Mouse (Mus musculus): ENCODE measurements at regions not wholly inside any gene's neighbourhood (a gene's known extent, or its start where the extent isn't known, plus 50 kb on each side); places are given as distances from the start of the nearest gene placed in this dataset.
"Not testable (repeated sequence)": the region's sequence is repeated elsewhere in the genome, so short reads cannot be mapped to it uniquely, and the experiment has no call there.

DNA sequence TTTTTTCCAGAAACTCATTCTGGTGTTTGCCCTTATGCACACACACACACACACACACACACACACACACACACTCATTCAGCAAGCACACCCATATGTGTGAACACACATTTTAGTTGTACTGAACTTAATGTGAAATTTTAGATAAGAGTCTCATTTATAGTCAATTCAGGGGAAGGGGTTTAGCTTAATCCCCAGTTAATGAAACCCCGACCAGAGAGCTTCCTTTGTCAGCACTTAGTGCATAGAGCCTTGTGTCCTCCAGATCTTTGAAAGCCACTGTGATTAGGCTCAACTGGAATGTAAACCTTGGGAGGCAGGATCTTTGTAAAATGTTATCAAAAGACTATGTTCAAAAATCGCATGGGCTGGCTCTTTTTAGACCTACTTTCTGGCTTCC lies 53.4 kb downstream of the Rps12 start:
- no peak for DNase-seq

- DNase-seq, result not testable (repeated sequence)
Observed at GRCm38 (mm10) chr10:23725960-23726714, 60.9 kb downstream of the Rps12 start.

DNA sequence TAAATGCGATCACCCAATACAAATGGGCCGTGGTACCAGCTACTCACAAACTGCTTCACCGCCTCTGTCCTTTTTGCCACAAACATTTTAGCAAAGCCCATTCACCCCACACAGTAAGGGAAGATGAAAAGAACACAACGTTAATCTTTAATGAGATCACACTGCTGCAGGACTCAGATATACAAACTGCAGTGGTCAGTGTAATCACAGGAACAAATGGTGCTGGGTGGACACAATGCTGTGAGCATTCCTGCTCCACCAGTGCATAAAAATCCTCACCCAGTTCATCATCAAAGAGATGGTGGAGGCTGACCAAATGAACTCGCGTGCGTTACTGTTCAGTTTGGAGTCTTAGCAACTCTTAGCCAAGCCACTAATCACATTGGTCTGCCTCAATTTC lies 69.0 kb downstream of the Rps12 start:
- DNase-seq, result no peak

DNA sequence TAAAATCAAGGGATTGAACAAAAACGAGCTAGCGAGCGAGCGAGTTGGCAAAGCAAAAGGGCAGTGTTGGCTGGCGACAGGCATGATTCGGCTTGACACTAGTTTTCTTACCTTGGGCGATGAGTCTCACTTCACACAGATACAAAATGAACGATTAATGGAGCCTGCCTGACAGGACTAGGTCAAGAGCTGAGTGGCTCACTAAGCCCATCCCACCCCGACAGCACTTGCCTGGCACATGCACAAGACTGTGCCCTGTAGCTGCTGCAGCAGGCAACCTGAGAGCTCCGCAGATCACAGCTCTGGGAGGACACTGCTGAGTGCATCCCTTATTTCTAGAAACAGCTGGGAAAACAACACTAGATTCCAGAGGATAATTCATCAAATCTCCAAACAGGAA lies 71.6 kb downstream of the Rps12 start:
- DNase-seq, result no peak

- DNase-seq, result no peak
Observed at GRCm38 (mm10) chr10:23715101-23715500, 72.0 kb downstream of the Rps12 start.

DNA sequence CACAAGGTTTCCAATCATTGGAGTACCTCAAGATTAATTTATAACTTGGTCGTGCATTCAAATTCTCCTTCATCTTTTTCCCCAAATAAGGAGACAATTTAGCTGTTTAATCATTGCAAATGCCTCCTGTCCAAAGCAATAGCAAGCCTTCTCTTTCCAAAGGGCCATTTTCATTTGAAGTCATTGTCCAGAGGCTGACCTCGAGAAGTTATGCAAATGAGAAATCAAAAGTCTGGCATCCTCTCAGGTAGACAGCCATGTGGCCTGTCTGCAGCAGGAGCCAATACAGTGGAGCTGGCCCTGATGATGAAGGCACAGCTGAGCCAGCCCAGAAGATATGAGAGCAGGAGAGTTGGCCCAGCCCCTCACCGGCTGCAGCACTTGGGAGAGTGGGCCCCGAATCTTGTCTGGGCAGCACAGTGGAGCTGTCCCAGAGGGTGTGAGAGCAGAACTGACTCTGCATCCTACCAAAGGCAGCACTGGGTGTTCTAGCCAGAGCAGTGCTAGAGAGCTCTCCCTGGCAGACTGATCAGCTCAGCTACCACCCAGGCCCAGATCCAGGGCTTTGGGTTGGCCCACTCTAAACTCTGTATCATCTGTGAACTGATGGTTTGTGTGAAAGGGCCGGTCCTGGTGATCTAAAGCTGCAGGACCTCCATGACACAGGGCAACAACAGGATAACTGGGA lies 74.2 kb downstream of the Rps12 start:
- DNase-seq, result no peak

DNA sequence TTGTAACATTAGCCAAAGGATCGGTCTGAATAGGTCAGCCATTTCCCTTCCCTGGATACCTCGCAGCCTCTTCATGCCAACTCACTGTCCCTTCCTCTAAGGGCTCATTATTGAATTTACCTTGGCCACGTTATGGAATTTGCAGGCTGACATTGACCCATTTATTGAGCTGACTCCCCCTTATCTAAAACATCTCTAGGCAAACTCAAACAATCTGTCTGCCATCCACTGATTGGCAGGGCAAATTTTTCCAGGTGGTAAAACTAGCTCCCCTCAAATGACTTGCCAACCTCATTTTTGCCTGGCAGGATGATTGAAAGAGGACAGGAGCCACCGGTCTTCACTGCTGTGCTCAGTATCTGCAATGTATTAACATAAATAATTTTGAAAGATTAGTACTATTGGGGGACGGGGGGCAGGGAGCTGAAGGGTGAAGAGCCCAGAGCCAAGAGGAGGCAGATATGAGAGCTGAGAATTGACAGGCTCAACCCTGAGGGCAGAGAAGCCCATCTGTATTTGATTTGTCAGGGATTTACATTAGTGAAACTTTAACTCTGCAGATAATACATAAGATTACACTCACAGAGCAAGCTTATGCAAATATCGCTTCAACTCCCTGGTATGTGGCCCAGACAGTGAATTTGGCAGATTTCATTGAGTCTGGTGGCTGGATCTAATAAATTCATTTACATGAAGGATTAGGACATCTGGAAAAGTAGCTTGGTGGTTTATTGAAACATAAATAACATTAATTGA lies 75.5 kb downstream of the Rps12 start:
- no peak for DNase-seq

DNA sequence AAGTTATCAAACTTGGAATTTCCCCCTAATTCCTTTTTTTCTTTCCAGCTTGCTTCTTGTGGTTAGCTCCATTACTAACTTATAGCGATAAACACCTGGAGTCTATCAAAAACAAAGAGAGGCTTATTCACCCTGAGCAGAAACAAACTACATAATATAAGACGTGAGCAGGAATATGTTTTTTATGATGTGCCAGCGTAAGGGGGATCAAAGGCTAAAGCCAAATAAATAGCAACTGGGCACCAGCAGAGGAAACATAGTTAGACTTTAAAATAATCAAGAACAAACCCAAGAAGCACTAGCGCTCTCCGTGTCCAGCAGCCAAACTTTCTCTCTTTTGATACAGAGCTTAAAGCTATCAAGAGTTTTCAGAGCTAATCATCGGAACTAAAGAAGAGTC lies 76.1 kb downstream of the Rps12 start:
- no peak for DNase-seq

DNA sequence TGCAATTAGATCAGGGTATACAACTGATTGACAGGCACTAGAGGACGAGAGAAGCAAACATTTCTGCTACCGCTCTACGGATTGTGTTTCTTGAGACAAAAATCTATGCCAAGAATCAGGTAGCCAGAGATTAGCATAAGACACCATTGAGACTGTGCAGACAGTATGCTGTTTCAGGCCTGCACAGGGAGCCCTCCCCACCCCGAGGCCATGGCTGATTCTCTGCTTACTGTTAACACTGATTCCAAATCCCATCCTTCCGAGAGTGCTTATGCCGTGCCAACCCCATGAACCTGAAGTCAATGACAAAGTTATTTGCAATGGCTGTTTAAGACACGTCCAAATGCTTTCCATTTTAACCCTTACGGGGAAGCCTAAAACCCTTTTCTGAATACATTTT lies 78.8 kb downstream of the Rps12 start:
- no peak for DNase-seq

GRCm38 (mm10) chr10:23707141-23707540 lies 79.9 kb downstream of the Rps12 start:
- DNase-seq, result no peak

DNA sequence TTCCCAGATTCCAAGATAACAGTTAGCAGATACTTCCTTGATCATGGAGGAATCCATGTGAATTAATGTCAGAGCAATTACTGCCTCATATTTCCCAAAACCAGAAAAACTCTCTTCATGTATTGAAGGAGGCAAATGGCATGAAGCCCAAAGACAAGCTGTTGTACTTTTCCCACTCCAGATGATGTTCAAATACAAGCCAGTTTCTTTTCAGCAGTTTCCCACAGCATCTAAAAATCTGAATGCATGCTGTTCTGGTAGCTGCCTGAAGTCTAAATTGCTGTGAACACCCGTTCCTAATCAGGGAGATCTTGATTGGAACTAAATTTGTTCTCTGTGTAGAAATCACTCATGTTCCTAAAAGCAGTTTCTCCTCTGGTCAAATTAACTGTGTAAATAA lies 83.0 kb downstream of the Rps12 start:
- DNase-seq, result no peak

DNA sequence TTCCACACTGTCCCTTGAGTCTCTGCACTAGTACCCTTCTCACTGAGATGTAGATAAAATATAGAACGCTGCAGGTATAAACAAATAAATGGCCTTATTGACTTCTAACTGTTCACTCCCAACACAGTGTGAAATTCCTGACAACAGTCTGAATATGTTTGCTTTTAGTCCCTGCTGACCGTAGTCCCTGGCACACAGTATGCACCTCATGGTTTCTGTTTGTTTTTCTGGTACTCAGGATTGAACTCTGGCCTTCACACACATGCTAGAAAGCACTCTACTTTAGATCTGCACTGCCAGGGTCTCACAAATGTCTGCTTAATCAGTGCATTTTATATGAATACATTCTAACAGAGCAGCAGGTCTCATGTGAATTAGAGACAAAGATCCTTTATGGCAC lies 95.8 kb downstream of the Rps12 start:
- no peak for DNase-seq

DNA sequence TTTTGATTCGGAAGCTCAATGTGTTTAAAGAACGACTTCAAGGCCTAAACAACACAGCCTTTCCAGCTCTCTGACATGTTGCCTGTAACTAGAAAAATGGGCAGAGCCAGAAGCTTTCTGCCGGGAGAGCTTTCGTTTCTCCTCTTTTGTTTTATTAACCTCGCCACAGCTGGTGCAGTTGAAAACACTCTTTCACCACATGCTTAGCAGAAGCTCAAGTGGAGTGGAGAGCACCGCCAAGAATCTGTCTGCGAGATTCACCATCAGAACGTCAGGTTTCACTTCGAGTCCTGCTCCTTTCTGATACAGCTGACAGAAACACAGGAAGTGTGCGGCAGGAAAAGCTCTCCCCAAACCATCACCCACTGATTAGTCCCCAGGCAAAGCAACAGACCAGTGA lies 100.1 kb downstream of the Rps12 start:
- no peak for DNase-seq

- DNase-seq, result no peak
Observed at GRCm38 (mm10) chr10:23683078-23683477, 104.0 kb downstream of the Rps12 start.

- DNase-seq, result no peak
Observed at GRCm38 (mm10) chr10:23675911-23676310, 111.2 kb downstream of the Rps12 start.

- no peak for DNase-seq
Observed at GRCm38 (mm10) chr10:23674633-23675515, 112.2 kb downstream of the Rps12 start.

GRCm38 (mm10) chr10:23672296-23672695 lies 114.8 kb downstream of the Rps12 start:
- no peak for DNase-seq

- DNase-seq, result peak in 1 of 2 experiments; percentile 14
Observed at GRCm38 (mm10) chr10:23671494-23671893, 115.6 kb downstream of the Rps12 start.

DNA sequence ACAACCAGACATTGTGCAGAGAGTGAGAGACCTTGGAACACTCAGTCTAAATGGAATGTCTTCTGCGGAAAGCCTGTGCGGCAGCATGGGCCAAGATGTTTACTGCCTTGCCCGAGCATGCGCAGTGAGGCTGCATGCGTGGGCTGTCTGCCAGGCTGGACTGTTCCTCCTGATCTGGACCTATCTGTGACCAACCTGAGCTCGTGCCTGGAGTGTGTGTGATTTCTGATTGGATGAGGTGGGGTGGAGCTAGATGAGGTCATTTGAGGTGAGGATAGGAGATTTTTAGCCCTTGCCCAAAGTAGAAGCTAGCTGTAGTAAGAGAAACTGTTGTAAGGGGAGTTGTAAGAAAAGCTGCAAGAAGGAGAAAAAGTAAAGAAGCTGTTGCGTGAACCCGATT lies 121.2 kb downstream of the Rps12 start:
- DNase-seq, result not testable (repeated sequence)

DNA sequence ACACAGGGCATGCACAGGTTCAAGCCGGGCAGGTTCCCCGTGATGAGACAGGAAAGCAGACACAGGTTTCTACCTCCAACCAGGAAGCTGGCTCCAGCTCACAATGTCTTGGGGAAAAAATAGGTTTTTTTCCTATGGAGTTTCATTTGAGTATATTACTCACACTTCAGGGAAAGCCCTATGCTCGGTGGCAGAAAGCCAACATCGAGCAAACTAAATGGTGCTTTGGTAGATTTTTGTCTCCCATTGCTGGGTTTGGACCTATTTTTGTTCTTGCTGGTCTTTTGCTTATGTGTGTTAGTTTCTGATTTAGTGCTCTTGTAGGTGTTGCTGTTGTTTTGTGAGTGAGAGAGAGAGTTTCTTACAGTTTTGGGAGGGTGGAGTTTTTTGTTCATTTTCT lies 160.9 kb downstream of the Rps12 start:
- no peak for DNase-seq

- no peak for DNase-seq
Observed at GRCm38 (mm10) chr10:23612030-23612429, 175.0 kb downstream of the Rps12 start.

- DNase-seq, result peak in 1 of 2 experiments; percentile 37
Observed at GRCm38 (mm10) chr10:23611183-23611582, 175.9 kb downstream of the Rps12 start.

- no peak for DNase-seq
Observed at GRCm38 (mm10) chr10:23610485-23610884, 176.6 kb downstream of the Rps12 start.

Data from cerebellum, adult 18-20 months (tissue).